Mouse (Mus musculus) G1E (cell line): ENCODE results near the gene B4gat1. TPM values are rescaled to one million over a fixed set of nuclear protein-coding genes. Genes with fewer than 3 reads are reported as not detected.
A peak's percentile ranks its signal among the peaks of the same experiment; 100 is the strongest.
"Not testable (repeated sequence)": the region's sequence is repeated elsewhere in the genome, so short reads cannot be mapped to it uniquely, and the experiment has no call there.

Source experiments
- ATAC-seq: 2 replicates; pipeline ENCODE4 v1.8.0; 2016; ENCODE audit warnings: mild to moderate bottlenecking; ENCODE audit not compliant: insufficient number of reproducible peaks, poor library complexity, low FRiP score, severe bottlenecking; ENCODE audit errors: extremely low read depth
- DNase-seq: peaks from one replicate; pipeline ENCODE4 v3.0.0; 2012; ENCODE audit warnings: low spot score
- H3K27me3 ChIP-seq: 2 replicates; pipeline ENCODE4 v1.6.1; 2012; ENCODE audit warnings: mild to moderate bottlenecking, low read length, inconsistent platforms; ENCODE audit not compliant: insufficient read depth
- H3K36me3 ChIP-seq: replicated peaks from 2 replicates; pipeline ENCODE3; 2012; ENCODE audit warnings: mild to moderate bottlenecking, inconsistent platforms
- H3K4me1 ChIP-seq: 2 replicates; pipeline ENCODE4 v1.6.1; 2012; ENCODE audit warnings: low read depth, low read length, inconsistent platforms, mixed read lengths; ENCODE audit not compliant: insufficient read depth
- H3K4me3 ChIP-seq: 2 replicates; pipeline ENCODE4 v1.5.1; 2012; ENCODE audit warnings: low read depth, mild to moderate bottlenecking, inconsistent platforms, low read length, moderate library complexity, mixed read lengths
- H3K9me3 ChIP-seq: replicated peaks from 2 replicates; pipeline ENCODE4 v1.6.1; 2012; ENCODE audit warnings: inconsistent platforms
- CTCF ChIP-seq: IDR thresholded peaks from 2 replicates; pipeline ENCODE4 v1.5.1; 2012; ENCODE audit warnings: low read depth, low read length, inconsistent platforms, mixed read lengths
- GATA1 ChIP-seq: IDR thresholded peaks from 2 replicates; pipeline ENCODE4 v1.6.1; 2012; ENCODE audit warnings: borderline replicate concordance, low read length, inconsistent platforms, mixed read lengths
- GATA2 ChIP-seq: IDR thresholded peaks from 2 replicates; pipeline ENCODE4 v1.6.1; 2012; ENCODE audit warnings: low read depth, low read length, inconsistent platforms, borderline replicate concordance
- POLR2AphosphoS5 ChIP-seq: IDR thresholded peaks from 2 replicates; pipeline ENCODE4 v1.6.1; 2012; ENCODE audit warnings: low read depth, low read length, inconsistent platforms; ENCODE audit not compliant: insufficient replicate concordance
- TAL1 ChIP-seq: conservative IDR thresholded peaks from 2 replicates; pipeline ENCODE4 v1.6.1; 2012; ENCODE audit warnings: low read depth, low read length, inconsistent platforms, mixed read lengths
- polyA plus RNA-seq: library from polyadenylated mRNA; stranded (reverse); fragments of >175 nt; gene quantifications from 2 replicates; pipeline ENCODE4 v1.2.3, GENCODE M21; 2012
- total RNA-seq, 2 experiments: library from RNA; stranded (forward) in 1 of 2; stranded (reverse) in 1 of 2; fragments of 200-1000 nt in 1 of 2; fragments of >200 nt in 1 of 2; fragmentation: Nextera tagmentation in 1 of 2; gene quantifications; 2 replicates each; pipeline ENCODE4 v1.2.3; 2014 to 2017

B4gat1 gene
- total and polyA plus RNA-seq, 3 experiments: 1.7 to 8.9 (median 7.2) TPM

DNA sequence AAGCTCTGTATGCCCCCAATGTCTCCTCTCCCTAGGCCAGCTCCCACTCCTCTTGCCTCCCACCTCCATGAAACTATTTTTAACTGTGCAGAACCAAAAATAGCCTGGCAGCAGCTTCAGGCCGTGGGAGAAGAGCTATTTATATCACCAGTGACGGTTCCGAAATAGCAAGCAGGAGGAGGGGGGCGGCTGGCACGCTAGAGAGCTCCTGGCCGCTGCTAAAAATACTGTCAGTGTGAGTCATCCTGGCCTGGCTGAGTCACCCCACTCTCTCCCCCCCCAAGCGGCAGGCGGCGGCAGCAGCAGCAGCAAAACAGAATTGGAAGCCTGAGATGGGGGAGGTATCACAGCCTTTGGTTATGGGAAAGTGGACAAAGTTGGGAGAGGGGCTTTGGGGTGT, 45.7 kb upstream of the B4gat1 start:
- Histone ChIP-seq H3K4me1 (no peaks in the 10 kb centered on the region), H3K27me3 (peaks cover 12% of the 10 kb centered on the region), H3K4me3 (no peak overlapping the region), H3K9me3 (0 out of 2 replicates have a peak, but pooled peaks cover 3% of the 10 kb centered on the region), H3K36me3 (no peaks in the 10 kb centered on the region)
- TF ChIP-seq GATA1 (no peak), POLR2AphosphoS5 (no peak), TAL1 (no peak), GATA2 (no peak), CTCF (no peak)
- ATAC-seq: no peak
- DNase-seq: no peak

DNA sequence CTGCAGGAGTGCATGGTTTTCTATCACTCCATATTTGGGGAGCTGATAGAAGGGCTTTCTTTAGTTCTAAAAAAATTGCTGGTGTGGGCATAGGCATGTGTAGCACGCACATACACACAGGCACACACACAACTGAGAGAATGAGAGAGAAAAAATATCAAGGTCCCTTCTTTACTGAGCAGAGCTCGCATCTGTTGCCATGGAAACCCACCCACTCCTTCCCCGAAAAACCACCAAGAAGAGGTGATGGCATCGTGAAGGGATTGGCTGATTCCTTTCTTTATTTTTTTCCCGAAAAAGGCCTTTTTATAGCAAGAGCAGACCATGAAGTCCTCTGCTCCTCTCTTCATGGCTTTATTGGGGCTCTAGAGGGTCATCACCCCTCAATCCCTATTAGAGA, 44.6 kb upstream of the B4gat1 start:
- DNase-seq (no peak), ATAC-seq (no peak)
- Histone ChIP-seq H3K4me3 (no peak overlapping the region), H3K27me3 (peaks cover 12% of the 10 kb centered on the region), H3K36me3 (no peaks in the 10 kb centered on the region), H3K9me3 (0 out of 2 replicates have a peak, but pooled peaks cover 3% of the 10 kb centered on the region), H3K4me1 (no peaks in the 10 kb centered on the region)
- no peak for TF ChIP-seq POLR2AphosphoS5
- no peak for TF ChIP-seq CTCF
- TF ChIP-seq GATA1: no peak
- TF ChIP-seq TAL1: no peak
- no peak for TF ChIP-seq GATA2

DNA sequence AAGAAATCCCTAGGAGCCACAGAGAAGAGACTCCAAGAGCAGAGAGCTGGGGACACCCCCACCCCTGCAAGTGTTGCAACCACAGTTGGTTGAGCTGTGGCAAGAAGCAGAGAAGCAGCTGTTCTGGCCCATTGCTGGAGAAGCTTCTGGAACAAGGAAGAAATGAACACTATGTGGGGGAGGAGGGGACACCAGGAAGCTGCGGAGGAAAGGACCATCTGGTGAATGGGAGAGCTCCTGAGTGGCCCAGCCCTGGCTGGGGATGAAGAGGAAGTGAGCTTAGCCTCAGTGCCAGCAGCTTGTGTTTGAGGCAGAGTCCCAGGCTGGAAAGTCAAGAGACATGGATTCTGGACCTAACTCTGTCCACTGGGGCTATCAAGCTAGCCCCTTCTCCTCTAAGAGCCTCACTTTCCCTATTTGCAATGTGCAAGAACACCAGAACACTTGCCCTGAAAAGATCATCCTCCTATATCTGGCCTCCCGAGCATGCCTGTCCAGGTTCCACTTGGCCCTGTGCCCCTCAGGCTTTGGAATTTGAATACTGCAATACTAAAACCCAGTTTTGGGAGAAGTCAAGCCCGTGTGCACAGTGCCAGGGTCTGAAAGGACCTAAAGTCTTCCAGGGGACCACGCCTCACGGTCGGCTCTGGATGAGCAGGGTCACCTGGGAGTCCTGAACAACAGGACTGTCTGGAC, 39.0 kb upstream of the B4gat1 start:
- ATAC-seq (no peak), DNase-seq (no peak)
- Histone ChIP-seq H3K4me1 (peaks cover 5% of the 10 kb centered on the region), H3K9me3 (no peaks in the 10 kb centered on the region), H3K4me3 (no peak overlapping the region), H3K36me3 (no peaks in the 10 kb centered on the region), H3K27me3 (peaks cover 15% of the 10 kb centered on the region)
- TF ChIP-seq POLR2AphosphoS5 (no peak), GATA2 (no peak), GATA1 (no peak), TAL1 (no peak), CTCF (no peak)

DNA sequence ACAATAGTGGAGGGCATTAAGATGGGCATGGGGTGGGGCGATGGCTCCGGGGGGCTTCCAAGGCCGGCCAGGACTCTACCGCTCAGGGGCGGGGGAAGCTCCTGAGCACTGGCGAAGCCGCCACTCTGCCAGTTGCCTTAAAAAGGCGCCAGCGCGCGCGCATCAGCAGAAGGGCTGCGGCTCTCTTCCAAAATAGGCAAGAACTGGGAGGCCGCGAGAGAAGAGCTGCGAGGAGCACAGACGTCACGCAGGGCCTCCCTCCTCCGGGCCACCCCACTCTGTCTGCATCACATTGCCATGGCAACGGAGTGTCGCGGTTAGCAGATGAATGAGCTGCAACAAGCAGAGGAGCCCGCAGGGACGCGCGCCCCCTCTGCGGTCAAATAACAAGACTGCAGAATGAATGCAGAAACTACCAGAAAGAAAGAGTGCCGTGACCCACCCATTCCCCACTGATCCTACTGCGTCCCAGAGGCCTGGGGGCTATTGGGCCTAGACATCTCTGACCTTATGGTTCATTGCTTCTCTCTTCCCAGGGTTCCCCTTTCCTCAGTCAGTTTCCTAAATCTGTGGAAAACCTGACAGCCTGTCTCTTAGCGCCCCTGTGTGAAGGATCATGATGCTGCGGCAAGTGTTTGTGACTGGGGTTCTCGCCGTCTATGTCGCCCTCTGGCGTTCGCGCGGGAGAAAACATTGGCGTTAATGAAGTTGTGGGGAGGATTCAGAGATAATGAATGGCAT, 36.8 kb upstream of the B4gat1 start:
- Histone ChIP-seq H3K9me3 (no peaks in the 10 kb centered on the region), H3K27me3 (peaks cover 15% of the 10 kb centered on the region), H3K4me1 (peaks cover 5% of the 10 kb centered on the region), H3K36me3 (no peaks in the 10 kb centered on the region), H3K4me3 (no peak overlapping the region)
- peak; percentile 67 for TF ChIP-seq CTCF
- TF ChIP-seq GATA2: no peak
- ATAC-seq (no peak), DNase-seq (peak; percentile 59)

DNA sequence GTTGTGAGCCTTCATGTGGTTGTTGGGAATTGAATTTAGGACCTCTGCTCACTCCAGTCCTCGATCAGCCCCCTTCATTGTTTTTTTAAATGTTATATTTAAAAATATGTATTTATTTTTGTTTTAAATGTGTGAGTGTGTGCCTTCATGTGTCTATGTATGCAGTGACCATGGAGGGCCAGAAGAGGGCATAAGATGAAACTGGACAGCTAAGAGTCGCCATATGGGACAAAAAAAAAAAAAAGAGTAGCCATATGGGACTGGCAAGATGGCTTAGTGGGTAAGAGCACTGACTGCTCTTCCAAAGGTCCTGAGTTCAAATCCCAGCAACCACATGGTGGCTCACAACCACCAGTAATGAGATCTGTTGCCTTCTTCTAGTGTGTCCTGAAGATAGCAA, 35.0 kb upstream of the B4gat1 start:
- ATAC-seq, H3K9me3 ChIP-seq, H3K36me3 ChIP-seq, DNase-seq, H3K4me1 ChIP-seq, H3K27me3 ChIP-seq, H3K4me3 ChIP-seq: not testable (repeated sequence)

DNA sequence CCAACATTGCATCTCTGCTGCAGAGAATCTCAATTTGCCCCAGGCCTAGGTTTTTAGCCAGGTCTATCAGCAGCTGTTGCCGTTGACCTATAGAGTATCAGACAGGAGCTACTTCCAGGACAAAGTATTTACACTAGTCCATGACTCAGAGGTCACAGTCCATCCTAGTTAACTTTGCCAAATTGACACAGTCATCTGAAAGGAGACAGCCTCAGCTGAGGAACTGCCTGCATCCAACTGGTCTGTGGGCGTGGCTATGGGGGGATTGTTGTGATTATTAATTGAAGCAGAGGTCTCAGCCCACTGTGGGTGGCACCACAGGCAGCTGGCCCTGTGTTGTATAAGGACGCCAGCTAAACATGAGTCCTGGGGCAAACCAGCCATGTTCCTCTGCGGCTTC, 33.7 kb upstream of the B4gat1 start:
- H3K36me3 ChIP-seq: no peaks in the 10 kb centered on the region
- H3K4me3 ChIP-seq: no peak overlapping the region
- no peak for ATAC-seq
- no peak for DNase-seq
- no peaks in the 10 kb centered on the region for H3K9me3 ChIP-seq
- H3K4me1 ChIP-seq: peaks cover 5% of the 10 kb centered on the region
- peaks cover 2% of the 10 kb centered on the region; the same call in 1 of the 2 replicates for H3K27me3 ChIP-seq
- TF ChIP-seq POLR2AphosphoS5 (no peak), TAL1 (no peak), GATA1 (no peak), CTCF (no peak), GATA2 (no peak)

DNA sequence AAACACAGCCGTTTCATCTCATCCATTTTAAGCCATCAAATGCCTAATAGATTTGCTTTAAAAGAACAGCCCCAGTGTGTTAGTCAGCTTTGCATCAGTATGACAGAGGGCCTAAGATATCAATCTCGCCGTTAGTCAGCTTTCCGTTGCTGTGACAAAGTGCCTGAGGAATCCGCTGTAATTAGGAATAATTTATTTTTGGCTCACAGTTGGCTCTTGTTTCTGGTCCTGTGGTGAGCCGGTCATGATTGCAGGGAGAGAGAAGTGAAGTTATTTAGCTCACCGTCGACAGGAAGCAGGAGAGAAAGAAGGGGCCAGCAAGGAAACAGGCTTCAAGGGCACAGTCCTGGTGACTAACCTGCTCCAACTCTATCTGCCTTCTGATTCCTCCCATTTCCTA, 25.5 kb upstream of the B4gat1 start:
- Histone ChIP-seq H3K36me3 (no peaks in the 10 kb centered on the region), H3K27me3 (peaks cover 14% of the 10 kb centered on the region), H3K4me3 (no peak overlapping the region), H3K9me3 (no peaks in the 10 kb centered on the region), H3K4me1 (peaks cover 6% of the 10 kb centered on the region; the same call in 1 of the 2 replicates)
- DNase-seq (no peak), ATAC-seq (no peak)
- TF ChIP-seq GATA1 (no peak), GATA2 (no peak), POLR2AphosphoS5 (no peak)
